Comparison of ENCODE assay signal across 9 mouse cellular contexts in genomic region chr4:98925250-98925781, GRCm38 (mm10). TPM values are rescaled to one million over a fixed set of nuclear protein-coding genes. Genes with fewer than 3 reads are reported as not detected.
DNase-seq lines count a peak whose midpoint lies in the region; ATAC-seq and TF ChIP-seq lines count a peak whose summit lies in the region.
"Had no signal": no experiment of that assay in that cellular context is flagged by ENCODE, and none has a peak within 500 bp of the region (broad histone marks: within the 10 kb centered on the region; RNA-seq: fewer than 3 reads in every experiment).

No protein-coding gene starts in this region.

- H3K4me1 ChIP-seq in heart, embryonic 10.5 days, result peaks cover 14% of the 10 kb centered on the region
- peaks cover 20% of the 10 kb centered on the region for H3K4me1 ChIP-seq in forebrain, embryonic 16.5 days (replicated peaks; ENCODE audit: control insufficient read depth, insufficient read depth, low read length)
- H3K4me1 ChIP-seq in liver, postnatal 0 days (ENCODE audit: insufficient read depth), result peaks cover 10% of the 10 kb centered on the region

- no peak for TF ChIP-seq CTCF in liver, postnatal 0 days (IDR thresholded peaks at IDR 0.05; ENCODE audit: low read depth)

- ATAC-seq in forebrain, embryonic 16.5 days, result no peak
- no peak for ATAC-seq in liver, postnatal 0 days
- ATAC-seq: CD4-positive, CD25-positive, alpha-beta regulatory T cell, adult 4 months had no signal

- no peaks in the 10 kb centered on the region for H3K9me3 ChIP-seq in heart, embryonic 10.5 days
- no peaks in the 10 kb centered on the region for H3K9me3 ChIP-seq in forebrain, embryonic 16.5 days (ENCODE audit: control insufficient read depth, low read length)
- H3K9me3 ChIP-seq in liver, postnatal 0 days (ENCODE audit: low read length), result no peaks in the 10 kb centered on the region

- H3K36me3 ChIP-seq in heart, embryonic 10.5 days, result peaks cover 12% of the 10 kb centered on the region
- H3K36me3 ChIP-seq in forebrain, embryonic 16.5 days (ENCODE audit: control insufficient read depth, insufficient read depth), result no peaks in the 10 kb centered on the region
- peaks cover 7% of the 10 kb centered on the region for H3K36me3 ChIP-seq in liver, postnatal 0 days (replicated peaks; ENCODE audit: insufficient read depth, low read length)

- peak; percentile 46 for DNase-seq in heart, embryonic 10.5 days (ENCODE audit: low spot score)
- no peak for DNase-seq in heart, postnatal 14 days
- DNase-seq in A20 (ENCODE audit: low read depth, low spot score), result peak; percentile 51
- DNase-seq in liver, postnatal 0 days, result no peak
- no peak for DNase-seq in cerebellum, adult 11-12 months
- DNase-seq in frontal cortex, adult 2 months (ENCODE audit: extremely low spot score in 1 of 2, low spot score in 1 of 2), result no peak
- no peak for DNase-seq in spleen, postnatal 36 days (ENCODE audit: low spot score in 2 of 2)

- H3K27me3 ChIP-seq in heart, embryonic 10.5 days (ENCODE audit: insufficient read depth, poor library complexity, severe bottlenecking), result no peaks in the 10 kb centered on the region
- H3K27me3 ChIP-seq in forebrain, embryonic 16.5 days (replicated peaks; ENCODE audit: control insufficient read depth, insufficient read depth, low read length), result no peaks in the 10 kb centered on the region
- no peaks in the 10 kb centered on the region for H3K27me3 ChIP-seq in liver, postnatal 0 days (ENCODE audit: insufficient read depth, low read length)

- H3K4me2 ChIP-seq in forebrain, embryonic 16.5 days (ENCODE audit: low read length), result peak overlapping the region; percentile 74
- peak overlapping the region; percentile 91 for H3K4me2 ChIP-seq in liver, postnatal 0 days (ENCODE audit: low read depth, low read length)

- H3K27ac ChIP-seq in heart, embryonic 10.5 days, result no peak overlapping the region; the same call in 1 of the 2 replicates
- no peak overlapping the region for H3K27ac ChIP-seq in forebrain, embryonic 16.5 days (ENCODE audit: low read length)
- H3K27ac ChIP-seq in liver, postnatal 0 days (ENCODE audit: low read depth), result peak overlapping the region; percentile 52; the same call in 1 of the 2 replicates

- 33% methylated on average over 6 of the region's 6 CpGs for WGBS in heart, embryonic 10.5 days
- WGBS in forebrain, embryonic 16.5 days, result 15% methylated on average over 6 of the region's 6 CpGs
- 4% methylated on average over 6 of the region's 6 CpGs for WGBS in liver, postnatal 0 days (ENCODE audit: insufficient replicate concordance)

- intact Hi-C loops in heart, postnatal 14 days (cut with DNase I), result no loop called here

- peak overlapping the region; percentile 99 for H3K4me3 ChIP-seq in heart, embryonic 10.5 days
- peak overlapping the region; percentile 32 for H3K4me3 ChIP-seq in forebrain, embryonic 16.5 days (replicated peaks; ENCODE audit: low read length)
- H3K4me3 ChIP-seq in liver, postnatal 0 days (ENCODE audit: low read depth, low read length), result peak overlapping the region; percentile 97

- H3K9ac ChIP-seq in forebrain, embryonic 16.5 days (replicated peaks; ENCODE audit: low read depth, low read length), result no peak overlapping the region; the same call in 1 of the 2 replicates
- H3K9ac ChIP-seq in liver, postnatal 0 days (replicated peaks), result peak overlapping the region; percentile 98

- TF ChIP-seq EP300 in liver, postnatal 0 days (IDR thresholded peaks at IDR 0.05; ENCODE audit: low read depth), result no peak

RNA-seq across cellular contexts. Expression of gene Usp1, which starts 1.7 kb away (rescaled TPM):
- 57.2 and 80.7 TPM in 2 replicates for polyA plus RNA-seq in heart, embryonic 10.5 days (2016; fragmentation: Nextera tagmentation; extraction: Ambion mirVana)
- 10 to 100 TPM; 15.8 to 19.6 TPM for total RNA-seq in heart, postnatal 14 days (2021)
- 47.1 and 54.1 TPM in 2 replicates for polyA plus RNA-seq in forebrain, embryonic 16.5 days (2015; fragmentation: Nextera tagmentation; extraction: Ambion mirVana)
- 38.6 and 39.3 TPM in 2 replicates for polyA plus RNA-seq in liver, postnatal 0 days (2015; fragmentation: Nextera tagmentation; extraction: Ambion mirVana)
- polyA plus RNA-seq in frontal cortex, adult 2 months (2012; rRNA removed), result 12.0 and 15.1 TPM in 2 replicates

Comparison
In these comparisons a context has a peak if more than half of its experiments do, and no peak if none do; other contexts are left out.
1. DNase-seq: peak in heart, embryonic 10.5 days (single experiment) and A20 (single experiment); none in heart, postnatal 14 days (0 of 2), liver, postnatal 0 days (single experiment), cerebellum, adult 11-12 months (single experiment), frontal cortex, adult 2 months (0 of 2) and spleen, postnatal 36 days (0 of 2).
2. H3K4me3 ChIP-seq: peak in every context shown above with its lines; median percentile 99 in heart, embryonic 10.5 days; 97 in liver, postnatal 0 days; 32 in forebrain, embryonic 16.5 days.